Mouse (Mus musculus): ENCODE measurements around the gene Olfr1066.
"Not testable (repeated sequence)": the region's sequence is repeated elsewhere in the genome, so short reads cannot be mapped to it uniquely, and the experiment has no call there.

Gene Olfr1066

DNA sequence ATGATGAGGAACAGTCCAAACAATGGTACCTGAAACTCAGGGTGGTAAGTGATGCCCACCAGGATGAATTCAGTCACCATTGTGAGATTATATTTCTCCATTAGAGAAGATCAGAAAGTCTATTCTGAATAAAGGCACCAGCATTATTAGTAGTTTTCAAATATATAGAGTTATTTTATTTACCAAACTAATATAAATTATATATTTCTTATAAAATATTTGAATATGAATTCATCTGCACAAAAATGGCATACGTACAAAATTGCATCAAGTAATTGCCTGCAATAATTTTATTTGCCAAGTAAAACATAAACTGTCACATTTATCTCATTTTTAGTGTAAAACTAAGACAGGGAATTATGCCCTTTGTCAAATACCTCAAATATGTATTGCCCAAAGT, at the start of gene Olfr1066:
Olfr1066 (minus strand) TSS at position 101 of the 400 bp plus-strand sequence.
- no peak for DNase-seq (ENCODE audit: low read depth, low spot score)

DNA sequence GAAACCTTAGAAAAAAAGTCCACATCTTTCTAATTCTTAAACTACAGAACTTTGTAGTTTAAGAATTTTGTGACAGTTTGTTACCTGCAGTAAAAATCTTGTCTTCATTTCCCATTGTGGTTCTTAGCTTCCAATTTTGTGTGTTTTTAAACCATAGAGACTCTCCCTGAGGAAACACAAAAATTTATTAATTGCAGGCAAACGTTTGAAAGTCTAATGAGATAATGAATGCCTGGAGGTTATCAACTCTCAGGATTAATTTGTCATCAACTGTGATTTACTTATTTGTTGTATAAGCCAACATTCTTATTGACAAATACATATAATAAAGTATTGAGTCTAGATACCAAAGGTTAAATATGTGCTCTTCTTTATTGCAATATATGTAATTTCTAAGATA, 31.2 kb upstream of the Olfr1066 start, which contains the start of gene Olfr228:
Olfr228 (minus strand) TSS at position 101 of the 400 bp plus-strand sequence.
- DNase-seq (ENCODE audit: low read depth, low spot score), result no peak

GRCm38 (mm10) chr2:86464442-86465109, 8.5 kb upstream of the Olfr1066 start:
- DNase-seq (ENCODE audit: low read depth, low spot score), result no peak

- no peak for DNase-seq (ENCODE audit: low read depth, low spot score)
Measured at GRCm38 (mm10) chr2:86460434-86460833, 4.4 kb upstream of the Olfr1066 start.

DNA sequence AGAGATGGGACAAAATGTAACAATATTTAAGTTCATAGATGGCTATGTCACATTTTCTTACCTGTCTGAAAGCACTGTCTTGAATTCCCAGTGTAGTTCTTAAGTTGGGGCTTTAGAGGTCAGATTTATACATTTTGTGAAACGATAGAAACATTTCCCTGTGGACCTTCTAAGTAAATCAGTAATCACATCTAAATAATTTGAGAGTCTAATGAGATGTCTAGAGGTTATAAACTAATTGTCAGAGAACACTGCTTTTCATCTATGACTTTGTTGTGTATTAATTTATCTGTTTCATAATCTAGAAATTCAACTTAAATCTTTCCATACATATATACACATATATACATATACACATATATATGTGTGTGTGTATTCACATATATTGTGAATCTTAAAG, 5.6 kb downstream of the Olfr1066 start, which contains the start of gene Olfr1065:
Olfr1065 (minus strand) TSS at position 101 of the 400 bp plus-strand sequence.
- DNase-seq (ENCODE audit: low read depth, low spot score), result not testable (repeated sequence)

- DNase-seq (ENCODE audit: low read depth, low spot score), result not testable (repeated sequence)
Measured at GRCm38 (mm10) chr2:86442101-86442500, 14.0 kb downstream of the Olfr1066 start.

- not testable (repeated sequence) for DNase-seq (ENCODE audit: low read depth, low spot score)
Measured at GRCm38 (mm10) chr2:86428511-86428910, 27.6 kb downstream of the Olfr1066 start.

GRCm38 (mm10) chr2:86426649-86427048, 29.4 kb downstream of the Olfr1066 start, which contains the start of gene Olfr1062:
Gene Olfr1062 (minus strand): TSS chr2:86426749.
- not testable (repeated sequence) for DNase-seq (ENCODE audit: low read depth, low spot score)

- DNase-seq (ENCODE audit: low read depth, low spot score), result no peak
Measured at GRCm38 (mm10) chr2:86413950-86414349, 42.1 kb downstream of the Olfr1066 start, which contains the start of gene Olfr1061. Gene Olfr1061 (minus strand): TSS chr2:86414050.
